Mouse (Mus musculus): Measurements from ENCODE around the gene Coro1a. TPM values are rescaled to one million over a fixed set of nuclear protein-coding genes. Genes with fewer than 3 reads are reported as not detected.

Gene Coro1a
- polyA plus RNA-seq, 1 experiment = 71.6 TPM

DNA sequence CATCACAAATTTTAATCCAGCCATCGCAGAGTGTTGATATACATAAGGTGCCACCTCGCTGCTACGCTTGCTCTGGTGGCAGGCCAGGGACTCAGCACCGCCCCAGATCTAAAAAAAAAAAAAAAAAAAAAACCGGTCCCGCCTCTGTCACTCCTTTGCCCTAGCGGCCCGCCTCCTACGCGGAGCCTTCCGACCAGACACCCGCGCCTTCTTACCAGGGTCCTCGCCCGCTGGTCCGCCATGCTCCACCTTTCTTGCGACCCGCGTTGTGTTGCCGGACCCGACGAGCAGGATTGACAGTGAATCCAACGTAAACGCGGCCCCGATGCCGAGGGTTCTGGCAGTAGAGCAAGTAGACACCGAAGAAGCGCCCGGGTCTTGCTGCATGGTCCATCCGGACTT is 12.4 kb downstream of the Coro1a start, which contains the start of gene Bola2:
TSS of gene Bola2 (plus strand) at position 192 of the 402 bp plus-strand sequence.
- Histone ChIP-seq H3K27me3 (replicated peaks; ENCODE audit: control insufficient read depth, insufficient read depth, low read length) (no peaks in the 10 kb centered on the region), H3K4me3 (ENCODE audit: insufficient read depth, low read depth, low read length) (peak within 1 kb of the TSS; percentile 97), H3K4me1 (ENCODE audit: control insufficient read depth, insufficient read depth, low read length) (peaks cover 4% of the 10 kb centered on the region; the same call in 1 of the 2 replicates), H3K36me3 (ENCODE audit: control insufficient read depth, insufficient read depth, low read length) (no peaks in the 10 kb centered on the region), H3K27ac (ENCODE audit: insufficient read depth, low read depth, low read length) (peak within 1 kb of the TSS; percentile 99)
- peak; percentile 81 for DNase-seq
- WGBS = under 1% methylated on average over 31 of the region's 31 CpGs
- TF ChIP-seq CTCF (conservative IDR thresholded peaks at IDR 0.05; ENCODE audit: insufficient read depth, insufficient read length, low read depth, low read length) = no peak
- peak; percentile 36 for TF ChIP-seq POLR2A (IDR thresholded peaks at IDR 0.05; ENCODE audit: low read depth, low read length)

DNA sequence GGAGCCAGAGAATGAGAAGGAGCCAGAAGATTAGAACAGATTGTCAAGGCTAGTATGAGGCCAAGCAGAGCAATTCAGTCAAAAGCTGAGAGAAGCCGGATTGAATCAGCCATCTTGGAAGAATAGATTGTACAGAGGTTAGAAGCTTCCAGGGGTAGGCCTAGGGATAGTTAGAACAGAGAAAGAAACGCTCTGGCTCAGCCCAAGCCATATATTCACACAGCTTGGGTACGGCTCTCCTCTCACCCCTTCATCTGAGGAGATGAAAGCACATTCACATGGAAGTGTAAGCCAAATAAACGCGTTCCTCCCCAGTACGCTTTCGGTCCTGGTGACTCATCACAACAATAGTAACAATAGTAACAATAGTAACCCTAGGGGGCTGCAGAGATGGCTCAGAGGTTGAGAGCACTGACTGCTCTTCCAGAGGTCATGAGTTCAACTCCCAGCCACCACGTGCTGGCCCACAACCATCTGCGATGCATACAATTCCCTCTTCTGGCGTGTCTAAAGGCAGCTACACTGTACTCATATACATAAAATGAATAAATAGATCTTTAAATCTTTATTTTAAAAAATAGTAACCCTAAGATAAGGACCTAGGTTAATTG is 13.0 kb downstream of the Coro1a start:
- H3K4me1 ChIP-seq (ENCODE audit: control insufficient read depth, insufficient read depth, low read length) = peaks cover 4% of the 10 kb centered on the region; the same call in 1 of the 2 replicates
- H3K4me3 ChIP-seq (ENCODE audit: insufficient read depth, low read depth, low read length) = no peak overlapping the region
- H3K36me3 ChIP-seq (ENCODE audit: control insufficient read depth, insufficient read depth, low read length) = no peaks in the 10 kb centered on the region
- H3K27me3 ChIP-seq (replicated peaks; ENCODE audit: control insufficient read depth, insufficient read depth, low read length) = no peaks in the 10 kb centered on the region
- TF ChIP-seq CTCF (conservative IDR thresholded peaks at IDR 0.05; ENCODE audit: insufficient read depth, insufficient read length, low read depth, low read length) (no peak), POLR2A (IDR thresholded peaks at IDR 0.05; ENCODE audit: low read depth, low read length) (no peak)
- 48% methylated on average over 10 of the region's 10 CpGs for WGBS
- H3K27ac ChIP-seq (ENCODE audit: insufficient read depth, low read depth, low read length) = no peak overlapping the region
- DNase-seq = no peak

DNA sequence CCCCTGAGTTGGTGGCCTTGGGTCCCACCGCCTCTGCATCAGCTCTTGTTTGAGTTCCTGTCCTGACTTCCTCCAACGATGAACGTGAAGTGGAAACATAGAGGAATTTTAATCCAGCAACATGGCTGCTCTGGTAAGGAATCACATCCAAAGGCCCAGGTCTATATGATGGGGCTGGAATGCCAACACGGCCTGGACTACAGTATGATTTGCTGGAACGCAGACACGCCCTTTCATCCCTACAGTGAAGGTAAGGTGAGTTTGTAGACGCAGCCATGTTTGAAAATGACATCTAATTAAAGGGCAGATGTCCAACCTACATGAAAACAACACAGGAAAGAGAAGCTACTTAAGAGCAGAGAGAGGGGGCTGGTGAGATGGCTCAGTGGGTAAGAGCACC is 13.8 kb downstream of the Coro1a start:
- Histone ChIP-seq H3K27me3 (replicated peaks; ENCODE audit: control insufficient read depth, insufficient read depth, low read length) (no peaks in the 10 kb centered on the region), H3K27ac (ENCODE audit: insufficient read depth, low read depth, low read length) (no peak overlapping the region), H3K36me3 (ENCODE audit: control insufficient read depth, insufficient read depth, low read length) (no peaks in the 10 kb centered on the region), H3K4me3 (ENCODE audit: insufficient read depth, low read depth, low read length) (no peak overlapping the region), H3K4me1 (ENCODE audit: control insufficient read depth, insufficient read depth, low read length) (peaks cover 4% of the 10 kb centered on the region; the same call in 1 of the 2 replicates)
- TF ChIP-seq POLR2A (IDR thresholded peaks at IDR 0.05; ENCODE audit: low read depth, low read length) (no peak), CTCF (conservative IDR thresholded peaks at IDR 0.05; ENCODE audit: insufficient read depth, insufficient read length, low read depth, low read length) (no peak)
- no peak for DNase-seq
- 79% methylated on average over 7 of the region's 7 CpGs for WGBS

DNA sequence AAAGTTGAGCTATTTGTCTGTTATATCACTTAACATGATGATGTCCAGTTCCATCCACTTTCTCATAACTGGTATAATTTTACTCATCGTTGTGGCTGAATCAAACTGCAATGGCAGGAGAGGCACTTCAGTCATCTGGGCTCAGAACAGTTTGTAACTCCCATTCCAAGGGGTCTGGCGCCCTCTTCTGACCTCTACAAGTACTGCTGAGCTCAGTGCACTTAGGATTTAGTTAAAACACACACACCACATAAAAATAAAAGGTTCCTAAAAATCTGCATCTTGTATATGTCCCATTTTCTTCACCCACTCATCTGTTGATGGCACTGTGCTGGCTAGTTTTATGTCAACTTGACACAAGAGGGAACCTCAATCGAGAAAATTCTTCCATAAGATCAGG is 14.3 kb downstream of the Coro1a start:
- H3K4me3 ChIP-seq (ENCODE audit: insufficient read depth, low read depth, low read length) = no peak overlapping the region
- 17% methylated on average over 3 of the region's 3 CpGs for WGBS
- DNase-seq = peak; percentile 91

DNA sequence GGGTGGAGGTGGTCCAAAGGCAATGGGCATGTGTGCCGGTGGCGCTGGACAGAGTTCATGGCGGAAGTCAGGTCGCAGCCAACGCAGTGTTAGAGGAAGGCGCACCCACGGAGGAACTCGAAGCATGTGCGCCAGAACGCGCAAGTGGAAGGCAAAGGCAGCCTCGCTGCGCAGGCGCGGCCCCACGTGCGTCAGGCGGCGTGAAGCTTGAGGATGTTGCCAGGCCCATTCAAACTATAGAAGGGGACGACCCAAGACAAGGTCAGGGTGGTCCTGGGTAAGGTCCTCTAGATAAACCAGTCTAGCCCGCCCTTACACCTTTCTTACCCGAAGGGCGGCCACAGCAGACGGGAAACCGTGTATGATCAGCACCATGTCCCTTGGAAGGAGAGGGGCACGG is 15.2 kb downstream of the Coro1a start:
- Histone ChIP-seq H3K4me3 (ENCODE audit: insufficient read depth, low read depth, low read length) (no peak overlapping the region), H3K27ac (ENCODE audit: insufficient read depth, low read depth, low read length) (no peak overlapping the region), H3K4me1 (ENCODE audit: control insufficient read depth, insufficient read depth, low read length) (peaks cover 4% of the 10 kb centered on the region; the same call in 1 of the 2 replicates), H3K36me3 (ENCODE audit: control insufficient read depth, insufficient read depth, low read length) (no peaks in the 10 kb centered on the region), H3K27me3 (replicated peaks; ENCODE audit: control insufficient read depth, insufficient read depth, low read length) (no peaks in the 10 kb centered on the region)
- DNase-seq = no peak
- WGBS = 96% methylated on average over 26 of the region's 26 CpGs
- TF ChIP-seq CTCF (conservative IDR thresholded peaks at IDR 0.05; ENCODE audit: insufficient read depth, insufficient read length, low read depth, low read length) = no peak
- no peak for TF ChIP-seq POLR2A (IDR thresholded peaks at IDR 0.05; ENCODE audit: low read depth, low read length)

More for the DNA sequence above, 14.3 kb downstream of the Coro1a start:
- Histone ChIP-seq H3K36me3 (ENCODE audit: control insufficient read depth, insufficient read depth, low read length) (no peaks in the 10 kb centered on the region), H3K27me3 (replicated peaks; ENCODE audit: control insufficient read depth, insufficient read depth, low read length) (no peaks in the 10 kb centered on the region), H3K27ac (ENCODE audit: insufficient read depth, low read depth, low read length) (no peak overlapping the region), H3K4me1 (ENCODE audit: control insufficient read depth, insufficient read depth, low read length) (peaks cover 4% of the 10 kb centered on the region; the same call in 1 of the 2 replicates)
- TF ChIP-seq CTCF (conservative IDR thresholded peaks at IDR 0.05; ENCODE audit: insufficient read depth, insufficient read length, low read depth, low read length) = peak; percentile 96
- no peak for TF ChIP-seq POLR2A (IDR thresholded peaks at IDR 0.05; ENCODE audit: low read depth, low read length)

DNA sequence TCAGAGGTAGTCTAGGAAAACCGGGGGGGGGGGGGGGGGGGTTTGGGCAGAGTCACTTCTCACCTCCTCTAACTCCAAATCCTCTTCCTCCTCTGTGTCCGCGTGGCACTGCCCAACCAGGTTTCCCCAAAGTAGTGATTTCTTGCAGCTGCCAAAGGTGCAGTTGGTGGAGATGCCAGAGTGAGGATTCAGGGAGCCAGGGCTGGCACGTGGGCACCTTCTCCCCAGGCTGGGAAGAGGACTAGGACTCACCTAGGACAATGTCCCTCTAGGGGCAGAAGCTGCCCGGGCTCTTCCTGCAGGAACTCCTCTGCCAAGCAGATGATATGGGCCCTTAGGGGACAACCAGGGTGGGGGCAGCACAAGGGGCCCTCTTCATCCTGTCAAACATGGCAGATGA is 15.9 kb downstream of the Coro1a start:
- Histone ChIP-seq H3K36me3 (ENCODE audit: control insufficient read depth, insufficient read depth, low read length) (no peaks in the 10 kb centered on the region), H3K4me3 (ENCODE audit: insufficient read depth, low read depth, low read length) (no peak overlapping the region), H3K27me3 (replicated peaks; ENCODE audit: control insufficient read depth, insufficient read depth, low read length) (no peaks in the 10 kb centered on the region), H3K4me1 (ENCODE audit: control insufficient read depth, insufficient read depth, low read length) (peaks cover 4% of the 10 kb centered on the region; the same call in 1 of the 2 replicates), H3K27ac (ENCODE audit: insufficient read depth, low read depth, low read length) (no peak overlapping the region)
- TF ChIP-seq POLR2A (IDR thresholded peaks at IDR 0.05; ENCODE audit: low read depth, low read length) = no peak
- no peak for TF ChIP-seq CTCF (conservative IDR thresholded peaks at IDR 0.05; ENCODE audit: insufficient read depth, insufficient read length, low read depth, low read length)
- DNase-seq = no peak
- WGBS = 76% methylated on average over 5 of the region's 5 CpGs

DNA sequence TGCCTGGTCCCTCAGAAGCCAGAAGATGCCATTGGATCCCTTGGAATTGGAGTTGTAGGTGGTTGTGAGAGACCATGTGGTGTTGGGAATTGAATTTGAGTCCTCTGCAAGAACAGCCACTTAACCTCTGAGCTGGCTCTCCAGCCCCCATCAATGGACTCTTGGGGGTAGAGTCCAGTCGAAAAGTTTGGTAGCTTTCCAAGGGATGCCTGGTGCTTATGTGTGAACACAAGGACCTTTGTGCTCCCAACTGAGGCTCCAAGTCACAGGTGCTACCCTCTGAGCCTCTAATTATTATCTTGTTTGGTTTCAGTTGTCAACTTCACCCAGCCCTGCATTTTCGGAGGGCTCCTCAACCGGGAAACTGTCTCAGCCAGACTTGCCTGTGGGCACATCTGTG is 16.9 kb downstream of the Coro1a start:
- WGBS = 55% methylated on average over 3 of the region's 3 CpGs
- DNase-seq = peak; percentile 83
- Histone ChIP-seq H3K27me3 (replicated peaks; ENCODE audit: control insufficient read depth, insufficient read depth, low read length) (no peaks in the 10 kb centered on the region), H3K36me3 (ENCODE audit: control insufficient read depth, insufficient read depth, low read length) (no peaks in the 10 kb centered on the region), H3K27ac (ENCODE audit: insufficient read depth, low read depth, low read length) (no peak overlapping the region), H3K4me1 (ENCODE audit: control insufficient read depth, insufficient read depth, low read length) (no peaks in the 10 kb centered on the region; the same call in 1 of the 2 replicates), H3K4me3 (ENCODE audit: insufficient read depth, low read depth, low read length) (no peak overlapping the region)
- TF ChIP-seq POLR2A (IDR thresholded peaks at IDR 0.05; ENCODE audit: low read depth, low read length) = no peak
- TF ChIP-seq CTCF (conservative IDR thresholded peaks at IDR 0.05; ENCODE audit: insufficient read depth, insufficient read length, low read depth, low read length) = no peak

All from kidney, adult 2 months (tissue).